14 mouse cellular contexts compared by ENCODE assay signal in the genomic region with DNA sequence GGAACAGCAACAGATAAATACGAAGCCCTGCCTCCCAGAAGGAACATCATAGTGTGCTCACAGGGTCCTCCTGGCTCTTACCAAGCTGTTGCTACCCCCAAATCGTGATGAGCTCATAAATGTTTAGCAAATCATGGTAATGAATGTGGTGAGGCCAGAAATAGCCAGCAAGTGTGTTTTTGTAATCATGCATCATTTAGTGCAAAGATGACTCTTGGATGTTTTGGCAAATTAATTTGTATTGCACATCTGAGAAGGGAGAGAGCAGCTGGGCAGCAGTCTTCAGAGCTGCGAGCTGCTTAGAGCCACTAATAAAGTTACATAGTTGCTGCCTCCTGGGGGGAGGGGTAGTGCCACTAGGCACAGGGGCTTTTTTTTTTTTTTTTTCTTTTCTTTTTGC.
A peak's percentile ranks its signal among the peaks of the same experiment; 100 is the strongest.
DNase-seq lines count a peak whose midpoint lies in the region; ATAC-seq lines count a peak whose summit lies in the region.
"Had no signal": no experiment of that assay in that cellular context is flagged by ENCODE, and none has a peak within 500 bp of the region (broad histone marks: within the 10 kb centered on the region; RNA-seq: fewer than 3 reads in every experiment).

No protein-coding gene starts in this region.

- peaks cover 15% of the 10 kb centered on the region; the same call in 1 of the 2 replicates for H3K4me1 ChIP-seq in midbrain, embryonic 14.5 days (ENCODE audit: control insufficient read depth, insufficient read depth, low read length)
- peaks cover 30% of the 10 kb centered on the region for H3K4me1 ChIP-seq in midbrain, embryonic 10.5 days
- peaks cover 22% of the 10 kb centered on the region for H3K4me1 ChIP-seq in hindbrain, embryonic 13.5 days (replicated peaks)

- ATAC-seq in midbrain, embryonic 14.5 days (ENCODE audit: low FRiP score, low TSS enrichment), result no peak
- ATAC-seq in hindbrain, embryonic 13.5 days (ENCODE audit: low FRiP score), result peak; percentile 40; the same call in 1 of the 2 replicates

- no peak overlapping the region for H3K4me2 ChIP-seq in midbrain, embryonic 14.5 days (ENCODE audit: low read length)
- H3K4me2 ChIP-seq in hindbrain, embryonic 13.5 days, result no peak overlapping the region

- H3K4me3 ChIP-seq in midbrain, embryonic 14.5 days (replicated peaks; ENCODE audit: low read depth, low read length), result no peak overlapping the region
- no peak overlapping the region for H3K4me3 ChIP-seq in midbrain, embryonic 10.5 days
- no peak overlapping the region for H3K4me3 ChIP-seq in hindbrain, embryonic 13.5 days

- 14% methylated on average over 3 of the region's 3 CpGs for WGBS in midbrain, embryonic 14.5 days
- WGBS in midbrain, embryonic 10.5 days, result 47% methylated on average over 3 of the region's 3 CpGs
- WGBS in hindbrain, embryonic 13.5 days, result 21% methylated on average over 3 of the region's 3 CpGs

- peak; percentile 25 for DNase-seq in embryo, embryonic 10 days (ENCODE audit: low spot score)
- DNase-seq in embryo, embryonic 9.5 days (ENCODE audit: extremely low spot score), result no peak
- DNase-seq in midbrain, embryonic 14.5 days, result peak; percentile 46
- DNase-seq in midbrain, embryonic 10.5 days (ENCODE audit: low spot score), result no peak
- DNase-seq in urinary bladder, postnatal 14 days (ENCODE audit: low spot score), result no peak
- no peak for DNase-seq in urinary bladder, postnatal 10 days (ENCODE audit: low spot score)
- DNase-seq in frontal cortex, postnatal 25 days (ENCODE audit: low spot score in 2 of 2), result no peak
- DNase-seq: cerebellum, adult 18-20 months; gastrocnemius, postnatal 10 days; kidney, postnatal 25 days; liver; right cerebral cortex, postnatal 14 days had no signal

- no peaks in the 10 kb centered on the region for H3K36me3 ChIP-seq in midbrain, embryonic 14.5 days (ENCODE audit: control insufficient read depth, insufficient read depth, low read length)
- H3K36me3 ChIP-seq in midbrain, embryonic 10.5 days, result no peaks in the 10 kb centered on the region
- H3K36me3 ChIP-seq in hindbrain, embryonic 13.5 days, result no peaks in the 10 kb centered on the region

- H3K9ac ChIP-seq in midbrain, embryonic 14.5 days (replicated peaks; ENCODE audit: low read length), result no peak overlapping the region
- H3K9ac ChIP-seq in hindbrain, embryonic 13.5 days, result no peak overlapping the region

- no peaks in the 10 kb centered on the region for H3K9me3 ChIP-seq in midbrain, embryonic 14.5 days (ENCODE audit: control insufficient read depth, low read length)
- no peaks in the 10 kb centered on the region for H3K9me3 ChIP-seq in midbrain, embryonic 10.5 days (replicated peaks)
- no peaks in the 10 kb centered on the region for H3K9me3 ChIP-seq in hindbrain, embryonic 13.5 days

- H3K27me3 ChIP-seq in midbrain, embryonic 14.5 days (ENCODE audit: control insufficient read depth, insufficient read depth, low read length), result no peaks in the 10 kb centered on the region
- H3K27me3 ChIP-seq in midbrain, embryonic 10.5 days (ENCODE audit: low read depth, poor library complexity, severe bottlenecking), result 0 out of 2 replicates have a peak, but pooled peaks cover 8% of the 10 kb centered on the region
- no peaks in the 10 kb centered on the region for H3K27me3 ChIP-seq in hindbrain, embryonic 13.5 days

- H3K27ac ChIP-seq in midbrain, embryonic 14.5 days (replicated peaks; ENCODE audit: low read depth, low read length), result no peak overlapping the region
- H3K27ac ChIP-seq in midbrain, embryonic 10.5 days (replicated peaks), result no peak overlapping the region
- H3K27ac ChIP-seq in hindbrain, embryonic 13.5 days, result no peak overlapping the region
- H3K27ac ChIP-seq: macrophage had no signal

Comparison
In these comparisons a context has a peak if more than half of its experiments do, and no peak if none do; other contexts are left out.
1. DNase-seq: peak in embryo, embryonic 10 days (single experiment) and midbrain, embryonic 14.5 days (single experiment); none in embryo, embryonic 9.5 days (single experiment), midbrain, embryonic 10.5 days (single experiment), urinary bladder, postnatal 14 days (single experiment), urinary bladder, postnatal 10 days (single experiment) and frontal cortex, postnatal 25 days (0 of 2).